Mouse (Mus musculus) G1E (cell line): ENCODE data around the gene Crhr1. TPM values are rescaled to one million over a fixed set of nuclear protein-coding genes. Genes with fewer than 3 reads are reported as not detected.

Experiments used
- ATAC-seq: 2 replicates; pipeline ENCODE4 v1.8.0; 2016; ENCODE audit warnings: mild to moderate bottlenecking; ENCODE audit not compliant: insufficient number of reproducible peaks, poor library complexity, low FRiP score, severe bottlenecking; ENCODE audit errors: extremely low read depth
- DNase-seq: peaks from one replicate; pipeline ENCODE4 v3.0.0; 2012; ENCODE audit warnings: low spot score
- H3K27me3 ChIP-seq: 2 replicates; pipeline ENCODE4 v1.6.1; 2012; ENCODE audit warnings: mild to moderate bottlenecking, low read length, inconsistent platforms; ENCODE audit not compliant: insufficient read depth
- H3K36me3 ChIP-seq: replicated peaks from 2 replicates; pipeline ENCODE3; 2012; ENCODE audit warnings: mild to moderate bottlenecking, inconsistent platforms
- H3K4me1 ChIP-seq: 2 replicates; pipeline ENCODE4 v1.6.1; 2012; ENCODE audit warnings: low read depth, low read length, inconsistent platforms, mixed read lengths; ENCODE audit not compliant: insufficient read depth
- H3K4me3 ChIP-seq: 2 replicates; pipeline ENCODE4 v1.5.1; 2012; ENCODE audit warnings: low read depth, mild to moderate bottlenecking, inconsistent platforms, low read length, moderate library complexity, mixed read lengths
- H3K9me3 ChIP-seq: replicated peaks from 2 replicates; pipeline ENCODE4 v1.6.1; 2012; ENCODE audit warnings: inconsistent platforms
- CTCF ChIP-seq: IDR thresholded peaks from 2 replicates; pipeline ENCODE4 v1.5.1; 2012; ENCODE audit warnings: low read depth, low read length, inconsistent platforms, mixed read lengths
- GATA1 ChIP-seq: IDR thresholded peaks from 2 replicates; pipeline ENCODE4 v1.6.1; 2012; ENCODE audit warnings: borderline replicate concordance, low read length, inconsistent platforms, mixed read lengths
- GATA2 ChIP-seq: IDR thresholded peaks from 2 replicates; pipeline ENCODE4 v1.6.1; 2012; ENCODE audit warnings: low read depth, low read length, inconsistent platforms, borderline replicate concordance
- POLR2AphosphoS5 ChIP-seq: IDR thresholded peaks from 2 replicates; pipeline ENCODE4 v1.6.1; 2012; ENCODE audit warnings: low read depth, low read length, inconsistent platforms; ENCODE audit not compliant: insufficient replicate concordance
- TAL1 ChIP-seq: conservative IDR thresholded peaks from 2 replicates; pipeline ENCODE4 v1.6.1; 2012; ENCODE audit warnings: low read depth, low read length, inconsistent platforms, mixed read lengths
- polyA plus RNA-seq: library from polyadenylated mRNA; stranded (reverse); fragments of >175 nt; gene quantifications from 2 replicates; pipeline ENCODE4 v1.2.3, GENCODE M21; 2012
- total RNA-seq, 2 experiments: library from RNA; stranded (forward) in 1 of 2; stranded (reverse) in 1 of 2; fragments of 200-1000 nt in 1 of 2; fragments of >200 nt in 1 of 2; fragmentation: Nextera tagmentation in 1 of 2; gene quantifications; 2 replicates each; pipeline ENCODE4 v1.2.3; 2014 to 2017

Crhr1 gene
- total and polyA plus RNA-seq, 3 experiments = not detected

DNA sequence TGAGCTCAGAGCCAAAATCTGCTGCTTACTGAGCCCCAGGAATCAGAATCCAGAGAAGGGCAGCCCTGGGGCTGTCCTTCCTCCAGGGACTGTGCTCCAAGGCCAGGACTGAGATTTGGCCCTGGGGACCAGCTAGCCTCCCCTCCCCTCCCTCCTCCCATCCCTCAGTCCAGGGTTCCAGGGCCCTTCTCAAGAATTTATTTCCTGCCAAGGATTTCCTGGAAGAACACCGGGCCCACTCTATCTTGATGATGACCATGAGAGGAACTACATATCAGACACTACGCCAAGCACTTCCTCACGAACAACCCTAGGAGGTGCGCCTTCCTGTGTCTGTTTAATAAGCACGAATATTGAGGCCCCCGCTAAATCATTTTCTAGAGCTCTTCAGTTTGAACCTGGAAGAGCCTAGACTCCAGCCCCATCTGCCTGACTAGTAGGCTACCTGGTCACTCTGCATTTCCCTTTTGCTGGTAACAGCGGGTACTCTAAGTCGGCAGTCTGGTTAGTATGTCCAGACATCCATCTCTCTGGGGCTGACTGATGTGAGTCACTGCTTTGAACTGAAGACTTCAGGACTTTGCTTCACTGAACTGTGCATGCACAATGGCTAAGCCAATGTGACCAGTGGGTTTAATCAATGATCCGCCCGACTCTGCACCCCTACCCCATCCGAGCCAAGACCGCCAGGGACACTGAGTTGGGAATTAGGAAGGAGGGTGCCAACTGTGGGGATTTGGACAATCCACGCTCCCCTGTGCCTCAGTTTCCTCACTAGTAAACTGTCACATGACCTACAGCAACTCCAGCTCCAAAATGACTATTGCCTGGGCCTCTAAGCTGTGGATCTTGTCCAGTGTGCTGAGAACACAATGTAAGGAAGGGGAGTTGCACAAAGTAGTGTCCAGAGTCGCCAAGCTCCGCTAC is 1.7 kb upstream of the Crhr1 start:
- peaks cover 12% of the 10 kb centered on the region for H3K9me3 ChIP-seq
- H3K4me1 ChIP-seq = no peaks in the 10 kb centered on the region
- no peak for ATAC-seq
- H3K27me3 ChIP-seq = peaks cover 2% of the 10 kb centered on the region; the same call in 1 of the 2 replicates
- H3K36me3 ChIP-seq = no peaks in the 10 kb centered on the region
- H3K4me3 ChIP-seq = no peak overlapping the region
- DNase-seq = no peak
- TF ChIP-seq TAL1 (no peak), GATA2 (no peak), CTCF (no peak), GATA1 (no peak), POLR2AphosphoS5 (no peak)

DNA sequence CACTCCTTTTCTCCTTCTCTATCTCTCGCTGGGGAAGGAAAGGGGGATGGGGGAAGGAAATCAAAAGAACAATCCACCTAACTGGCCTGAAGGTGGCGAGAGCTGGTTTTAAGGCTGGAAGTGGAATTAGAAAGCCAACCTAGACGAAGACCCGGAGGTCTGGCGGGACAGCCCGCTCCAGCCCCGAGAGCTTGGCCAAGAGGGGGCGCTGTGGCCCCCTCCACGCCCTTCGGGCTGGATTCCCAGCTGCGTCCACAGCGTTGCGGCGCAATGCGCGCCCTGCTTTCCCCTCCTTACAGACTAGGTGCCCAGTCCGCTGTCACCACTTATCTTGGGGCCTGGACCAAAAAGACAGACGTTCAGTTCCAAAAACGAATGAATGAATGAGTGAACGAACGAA is 899 bp upstream of the Crhr1 start:
- Histone ChIP-seq H3K27me3 (peaks cover 2% of the 10 kb centered on the region; the same call in 1 of the 2 replicates), H3K9me3 (peaks cover 12% of the 10 kb centered on the region), H3K4me1 (no peaks in the 10 kb centered on the region), H3K4me3 (no peak overlapping the region), H3K36me3 (no peaks in the 10 kb centered on the region)
- DNase-seq (no peak), ATAC-seq (no peak)
- TF ChIP-seq POLR2AphosphoS5 (no peak), CTCF (no peak), GATA2 (no peak), GATA1 (no peak), TAL1 (no peak)

DNA sequence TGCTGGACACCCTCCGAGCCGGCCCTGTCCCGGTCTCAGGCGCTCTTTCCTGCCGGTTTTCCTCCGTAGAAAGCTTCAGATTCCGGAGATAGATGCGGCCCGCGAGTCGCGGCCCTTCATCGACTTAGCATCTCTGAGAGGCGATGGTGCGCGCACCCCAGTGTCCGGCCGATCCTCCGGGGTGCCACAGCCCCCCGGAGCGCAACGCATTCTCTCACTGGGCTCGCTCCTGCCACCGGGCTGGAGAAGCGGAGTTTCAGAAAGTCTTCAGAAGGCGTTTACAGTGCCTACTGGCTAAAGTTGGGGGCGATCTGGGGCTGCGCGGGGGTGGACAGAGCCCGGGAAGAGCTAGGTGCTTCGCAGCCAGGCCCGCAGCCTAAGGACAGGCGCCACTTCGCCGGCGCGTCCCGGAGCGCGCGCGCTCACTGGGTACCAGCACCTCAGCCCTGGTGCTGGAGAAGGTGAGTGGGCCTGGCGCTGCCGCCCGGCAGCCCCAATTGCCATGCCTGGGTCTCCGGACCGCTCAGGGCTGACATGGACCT is 858 bp downstream of the Crhr1 start:
- TF ChIP-seq GATA1 (no peak), POLR2AphosphoS5 (no peak), TAL1 (no peak), GATA2 (no peak), CTCF (no peak)
- no peak for ATAC-seq
- H3K36me3 ChIP-seq = no peaks in the 10 kb centered on the region
- H3K27me3 ChIP-seq = peaks cover 2% of the 10 kb centered on the region; the same call in 1 of the 2 replicates
- H3K9me3 ChIP-seq = peaks cover 12% of the 10 kb centered on the region
- no peaks in the 10 kb centered on the region for H3K4me1 ChIP-seq
- H3K4me3 ChIP-seq = no peak overlapping the region
- DNase-seq = no peak

DNA sequence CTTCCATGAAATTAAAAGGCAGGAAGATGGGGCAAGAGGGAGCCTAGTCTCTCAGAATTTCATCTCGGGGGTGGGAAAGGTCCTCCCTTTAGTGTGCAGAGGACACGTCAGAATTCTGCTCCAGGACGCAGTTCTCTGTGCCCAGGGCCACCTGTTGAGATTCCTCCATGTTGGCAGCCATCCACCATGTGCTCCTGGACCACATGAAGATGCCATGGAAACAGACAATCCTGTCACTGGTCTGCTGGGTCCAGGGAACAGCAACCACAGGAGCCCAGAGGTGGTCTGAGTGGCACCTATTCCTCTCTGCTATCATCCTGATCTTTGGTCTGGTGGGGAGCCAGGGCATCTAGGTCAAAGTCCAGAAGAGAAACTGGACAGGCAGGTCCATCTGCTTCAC is 6.3 kb downstream of the Crhr1 start:
- no peak for ATAC-seq
- TF ChIP-seq GATA1 (no peak), TAL1 (no peak), CTCF (no peak), POLR2AphosphoS5 (no peak), GATA2 (no peak)
- peaks cover 2% of the 10 kb centered on the region; the same call in 1 of the 2 replicates for H3K27me3 ChIP-seq

DNA sequence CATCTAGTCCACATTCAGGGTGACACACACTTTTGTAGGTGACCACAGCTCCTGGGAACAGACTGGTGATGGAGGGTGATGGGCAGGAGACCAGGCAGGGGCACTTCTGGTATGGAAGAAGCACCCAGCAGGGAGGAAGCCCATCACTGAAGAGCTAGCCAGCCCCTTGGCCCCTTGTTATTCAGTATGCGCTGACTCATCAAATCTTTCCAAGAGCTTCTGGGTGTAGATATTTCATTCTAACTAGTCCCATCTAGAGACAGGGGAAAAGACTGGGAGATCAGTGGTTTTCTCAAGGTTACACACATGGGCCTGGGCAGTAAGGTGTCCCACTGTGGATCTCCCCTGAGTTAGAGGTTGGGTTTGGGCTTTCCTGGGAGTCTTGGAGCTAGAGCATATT is 12.3 kb downstream of the Crhr1 start:
- Histone ChIP-seq H3K36me3 (no peaks in the 10 kb centered on the region), H3K4me1 (no peaks in the 10 kb centered on the region), H3K9me3 (no peaks in the 10 kb centered on the region), H3K27me3 (peaks cover 8% of the 10 kb centered on the region; the same call in 1 of the 2 replicates), H3K4me3 (no peak overlapping the region)
- no peak for ATAC-seq
- DNase-seq = no peak
- TF ChIP-seq TAL1 = no peak
- TF ChIP-seq GATA2 = no peak
- TF ChIP-seq POLR2AphosphoS5 = no peak
- no peak for TF ChIP-seq GATA1
- TF ChIP-seq CTCF = no peak

More for the DNA sequence above, 6.3 kb downstream of the Crhr1 start:
- no peaks in the 10 kb centered on the region for H3K36me3 ChIP-seq
- no peaks in the 10 kb centered on the region for H3K4me1 ChIP-seq
- H3K4me3 ChIP-seq = no peak overlapping the region
- no peaks in the 10 kb centered on the region for H3K9me3 ChIP-seq
- no peak for DNase-seq

DNA sequence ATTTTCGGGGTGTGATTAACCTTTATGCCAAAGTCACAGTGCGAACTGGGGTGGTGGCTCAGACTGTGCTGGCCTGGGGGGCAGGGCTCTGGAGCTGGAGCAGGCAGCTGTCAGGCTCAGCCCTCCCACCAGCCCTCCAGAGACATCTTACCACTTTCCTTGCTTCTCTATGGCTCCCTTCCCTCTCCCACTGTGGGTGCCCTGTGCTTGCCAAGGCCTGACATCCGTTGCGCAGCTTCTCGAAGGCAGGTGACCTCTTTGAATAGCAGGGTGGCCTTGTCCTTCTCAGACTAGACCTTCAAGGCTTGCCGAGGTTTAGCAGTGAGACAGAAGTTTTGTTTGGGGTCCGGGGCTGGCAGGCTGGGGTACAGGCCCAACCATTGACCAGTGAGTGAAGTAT is 16.1 kb downstream of the Crhr1 start:
- TF ChIP-seq GATA2 (no peak), GATA1 (no peak), TAL1 (no peak), POLR2AphosphoS5 (no peak), CTCF (no peak)
- H3K36me3 ChIP-seq = no peaks in the 10 kb centered on the region
- no peaks in the 10 kb centered on the region for H3K4me1 ChIP-seq
- ATAC-seq (no peak), DNase-seq (no peak)
- no peak overlapping the region for H3K4me3 ChIP-seq
- no peaks in the 10 kb centered on the region for H3K9me3 ChIP-seq
- H3K27me3 ChIP-seq = peaks cover 10% of the 10 kb centered on the region; the same call in 1 of the 2 replicates
